Mouse (Mus musculus): Measurements from ENCODE around the gene Dupd1.
"Not testable (repeated sequence)": the region's sequence is repeated elsewhere in the genome, so short reads cannot be mapped to it uniquely, and the experiment has no call there.

The Dupd1 gene

DNA sequence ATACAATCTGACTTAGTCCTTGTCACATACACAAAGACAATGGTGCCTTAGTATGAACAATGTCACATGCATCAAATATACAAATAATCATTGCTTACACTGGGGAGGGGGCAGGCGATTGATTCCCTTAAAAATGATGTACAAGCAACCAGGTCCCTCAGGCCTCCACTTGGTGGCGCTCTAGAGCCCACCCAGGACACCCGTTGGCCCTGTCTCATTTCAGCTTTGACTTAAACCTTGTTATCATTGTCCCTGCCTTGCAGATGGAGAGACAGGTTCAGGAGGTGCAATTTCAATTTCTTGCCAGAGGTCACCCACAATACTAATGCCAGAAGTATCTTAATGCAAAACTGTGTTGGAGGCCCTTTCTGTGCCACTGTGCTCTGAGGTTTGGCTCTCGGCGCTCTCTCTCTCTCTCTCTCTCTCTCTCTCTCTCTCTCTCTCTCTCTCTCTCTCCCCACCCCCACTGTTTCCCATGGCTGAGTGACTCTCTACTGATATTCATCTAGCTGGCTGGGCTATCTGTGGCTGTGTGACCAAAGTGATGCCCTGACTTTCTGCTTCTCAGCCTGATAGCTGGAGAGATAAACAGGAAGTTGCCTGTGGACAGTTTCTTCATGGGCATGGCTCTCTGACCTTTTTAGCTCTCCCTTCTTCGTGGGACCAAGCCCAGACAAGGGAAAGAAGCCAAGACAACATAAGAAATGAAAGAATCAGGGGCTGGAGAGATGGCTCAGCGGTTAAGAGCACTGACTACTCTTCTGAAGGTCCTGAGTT, 35.7 kb downstream of the Dupd1 start:
- peak; percentile 65 to 87 for DNase-seq (ENCODE audit: inconsistent age in 2 of 2, low spot score in 1 of 2)

- no peak for DNase-seq (ENCODE audit: inconsistent age in 2 of 2, low spot score in 1 of 2)
Observed at GRCm38 (mm10) chr14:21676223-21676622, 38.2 kb downstream of the Dupd1 start.

DNA sequence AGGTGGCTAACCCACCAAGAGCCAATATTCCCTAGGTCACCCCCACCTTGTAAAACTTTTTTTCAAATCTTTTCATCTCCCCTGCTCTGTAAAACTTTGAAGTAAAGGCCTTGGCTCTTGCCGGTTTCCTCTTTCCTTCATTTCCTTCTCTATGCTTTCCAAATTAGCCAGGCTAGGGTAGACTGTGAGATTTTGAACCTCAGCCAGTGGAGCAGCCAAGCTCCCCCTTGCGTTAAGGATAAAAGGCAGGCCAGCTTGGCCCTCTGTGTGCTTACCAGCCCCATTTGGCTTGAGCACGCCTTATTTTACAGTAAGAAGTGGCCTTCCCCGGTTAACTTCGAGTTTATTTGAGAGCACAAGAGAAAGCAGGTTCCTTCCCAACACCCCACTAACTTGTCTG, 39.9 kb downstream of the Dupd1 start:
- DNase-seq (ENCODE audit: inconsistent age in 2 of 2, low spot score in 1 of 2) = no peak

GRCm38 (mm10) chr14:21673100-21673499, 41.3 kb downstream of the Dupd1 start:
- no peak for DNase-seq (ENCODE audit: inconsistent age in 2 of 2, low spot score in 1 of 2)

DNA sequence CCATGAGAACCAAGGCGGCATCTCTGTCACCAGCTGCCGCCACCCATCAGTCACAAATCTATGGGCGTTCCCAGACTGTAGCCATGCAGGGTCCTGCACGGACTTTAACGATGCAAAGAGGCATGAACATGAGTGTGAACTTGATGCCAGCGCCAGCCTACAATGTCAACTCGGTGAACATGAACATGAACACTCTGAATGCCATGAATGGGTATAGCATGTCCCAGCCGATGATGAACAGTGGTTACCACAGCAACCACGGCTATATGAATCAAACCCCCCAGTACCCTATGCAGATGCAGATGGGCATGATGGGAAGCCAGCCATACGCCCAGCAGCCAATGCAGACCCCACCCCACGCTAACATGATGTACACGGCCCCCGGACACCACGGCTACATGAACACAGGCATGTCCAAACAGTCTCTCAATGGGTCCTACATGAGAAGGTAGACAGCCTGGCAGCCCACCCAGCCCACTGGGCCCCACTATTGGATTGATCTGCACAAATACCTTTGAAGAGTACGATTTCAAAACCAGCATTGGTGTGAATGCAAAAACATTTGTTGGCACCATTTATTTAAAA, 43.9 kb downstream of the Dupd1 start:
- DNase-seq (ENCODE audit: inconsistent age in 2 of 2, low spot score in 1 of 2) = not testable (repeated sequence)

DNA sequence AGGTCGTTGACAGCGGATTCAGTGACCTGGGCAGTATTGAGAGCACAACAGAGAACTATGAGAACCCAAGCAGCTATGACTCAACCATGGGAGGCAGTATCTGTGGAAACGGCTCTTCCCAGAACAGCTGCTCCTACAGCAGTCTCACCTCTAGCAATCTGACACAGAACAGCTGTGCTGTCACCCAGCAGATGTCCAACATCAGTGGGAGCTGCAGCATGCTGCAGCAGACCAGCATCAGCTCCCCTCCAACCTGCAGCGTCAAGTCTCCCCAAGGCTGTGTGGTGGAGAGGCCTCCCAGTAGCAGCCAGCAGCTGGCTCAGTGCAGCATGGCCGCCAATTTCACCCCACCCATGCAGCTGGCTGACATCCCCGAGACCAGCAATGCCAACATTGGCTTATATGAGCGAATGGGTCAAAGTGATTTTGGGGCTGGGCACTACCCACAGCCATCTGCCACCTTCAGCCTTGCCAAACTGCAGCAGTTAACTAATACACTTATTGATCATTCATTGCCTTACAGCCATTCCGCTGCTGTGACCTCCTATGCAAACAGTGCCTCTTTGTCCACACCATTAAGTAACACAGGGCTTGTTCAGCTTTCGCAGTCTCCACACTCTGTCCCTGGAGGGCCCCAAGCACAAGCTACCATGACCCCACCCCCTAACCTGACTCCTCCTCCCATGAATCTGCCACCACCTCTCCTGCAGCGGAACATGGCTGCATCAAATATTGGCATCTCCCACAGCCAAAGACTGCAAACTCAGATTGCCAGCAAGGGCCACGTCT, 44.5 kb downstream of the Dupd1 start:
- no peak for DNase-seq (ENCODE audit: inconsistent age in 2 of 2, low spot score in 1 of 2)

DNA sequence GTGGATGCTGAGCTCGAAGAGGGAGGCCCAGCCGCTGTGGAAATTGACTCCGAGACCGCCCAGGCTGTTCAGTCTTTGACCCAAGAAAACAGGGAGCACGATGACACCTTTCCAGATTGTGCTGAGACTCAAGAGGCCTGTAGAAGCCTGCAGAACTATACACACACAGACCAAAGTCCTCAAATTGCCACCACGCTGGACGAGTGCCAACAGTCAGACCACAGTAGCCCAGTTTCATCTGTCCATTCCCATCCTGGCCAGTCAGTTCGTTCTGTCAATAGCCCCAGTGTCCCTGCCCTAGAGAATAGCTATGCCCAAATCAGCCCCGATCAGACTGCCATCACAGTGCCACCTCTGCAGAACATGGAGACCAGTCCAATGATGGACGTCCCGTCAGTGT, 45.2 kb downstream of the Dupd1 start:
- no peak for DNase-seq (ENCODE audit: inconsistent age in 2 of 2, low spot score in 1 of 2)

DNA sequence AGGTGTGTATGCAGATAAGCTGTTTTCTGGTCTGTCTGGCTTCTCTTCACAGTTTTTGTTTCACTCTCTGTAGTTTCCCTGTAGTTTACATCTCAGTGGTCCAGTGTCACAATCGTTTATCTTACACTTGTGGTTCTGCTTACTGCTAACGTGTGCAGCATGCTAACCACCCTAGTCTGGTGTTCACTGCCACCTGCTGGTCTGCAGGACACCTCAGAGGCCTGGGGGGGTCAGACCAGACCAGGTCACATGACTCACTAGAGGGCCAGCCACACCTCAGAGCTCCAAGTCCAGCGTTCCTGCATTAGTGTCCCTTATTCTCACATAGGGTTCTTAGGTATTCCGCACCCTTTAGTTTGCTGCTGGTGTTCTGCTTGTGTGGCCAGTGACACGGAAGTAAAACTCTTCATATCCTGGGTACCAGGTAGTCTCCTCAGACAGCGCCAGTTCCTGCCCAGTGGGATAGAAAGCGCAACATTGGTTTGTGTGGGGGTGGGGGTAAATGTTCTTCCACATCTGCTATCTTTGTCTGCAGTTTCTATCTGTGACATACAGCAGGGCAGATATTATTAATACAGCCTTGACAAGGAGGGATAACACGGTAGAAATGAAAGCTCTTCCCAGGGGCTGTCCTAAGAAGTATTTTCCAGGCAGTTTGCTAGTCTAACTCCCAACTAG, 51.8 kb downstream of the Dupd1 start:
- peak in 1 of 2 experiments; percentile 49 for DNase-seq (ENCODE audit: inconsistent age in 2 of 2, low spot score in 1 of 2)

- DNase-seq (ENCODE audit: inconsistent age in 2 of 2, low spot score in 1 of 2) = peak; percentile 38 to 80
Observed at GRCm38 (mm10) chr14:21659652-21660051, 54.7 kb downstream of the Dupd1 start.

DNA sequence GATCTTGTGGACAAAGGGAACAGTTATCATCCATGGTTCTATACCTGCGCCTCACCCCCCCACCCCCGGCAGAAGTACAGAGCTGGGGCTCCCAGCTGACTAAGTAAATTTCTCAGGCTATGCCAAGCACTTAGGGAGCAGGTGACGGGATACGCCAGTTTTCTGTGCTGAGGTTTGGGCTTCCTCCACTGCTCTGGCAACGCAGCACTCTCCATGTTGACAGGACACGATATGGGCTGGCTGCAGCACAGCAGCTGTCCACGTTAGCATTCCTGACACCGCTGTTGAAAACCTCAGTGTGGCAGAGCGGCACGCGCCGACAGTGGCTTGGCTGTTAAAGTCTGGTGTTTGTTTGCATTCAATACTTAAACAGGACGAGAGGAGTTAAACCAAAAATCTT, 55.2 kb downstream of the Dupd1 start:
- no peak for DNase-seq (ENCODE audit: inconsistent age in 2 of 2, low spot score in 1 of 2)

DNA sequence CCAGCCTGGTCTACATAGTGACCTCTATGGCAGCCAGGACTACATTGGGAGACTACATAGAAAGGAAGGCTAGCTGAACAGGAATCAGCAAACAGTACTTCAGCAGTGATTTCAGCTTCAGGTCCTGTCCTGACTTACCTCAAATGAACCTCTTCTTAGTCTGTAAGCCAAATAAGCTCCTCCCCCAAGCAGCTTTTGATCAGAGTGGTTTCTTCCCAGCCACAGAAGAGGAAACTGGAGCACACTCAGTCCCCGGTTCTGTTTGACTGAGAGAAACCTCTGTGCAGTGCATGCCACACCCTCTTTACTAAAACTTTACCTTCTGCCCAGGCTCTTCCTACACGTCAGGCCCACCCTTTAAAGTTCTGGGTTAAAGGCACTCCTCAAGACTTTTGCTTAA, 60.6 kb downstream of the Dupd1 start:
- no peak for DNase-seq (ENCODE audit: inconsistent age in 2 of 2, low spot score in 1 of 2)

DNA sequence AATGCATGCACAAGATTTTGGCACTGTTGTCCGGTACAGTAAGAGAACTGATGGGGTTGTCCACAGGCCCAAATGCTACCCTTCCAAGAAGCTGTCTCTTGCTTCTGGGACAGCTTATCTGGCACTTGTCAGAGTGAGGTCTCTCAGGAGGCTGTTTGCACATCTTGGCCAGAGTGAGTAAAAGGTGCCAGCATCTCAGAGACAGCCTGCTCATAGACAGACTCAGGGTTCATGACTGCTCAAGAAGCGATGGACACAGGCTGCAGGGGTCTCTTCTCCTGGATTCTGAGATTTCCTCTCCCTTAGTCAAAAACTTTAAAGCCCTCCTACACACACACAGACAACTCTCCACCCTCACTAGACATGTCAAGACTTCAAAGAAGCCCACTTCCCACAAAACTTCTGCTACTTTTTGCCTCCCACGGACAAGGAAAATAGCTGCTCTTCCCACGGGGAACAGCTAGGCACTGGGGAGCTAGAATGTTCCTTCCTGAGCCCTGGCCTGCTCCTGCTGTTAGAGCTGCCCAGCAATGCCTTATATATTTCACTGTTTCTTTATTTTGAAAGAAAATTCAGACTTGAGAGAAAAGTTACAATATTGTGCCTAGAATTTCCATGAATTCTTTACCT, 73.5 kb downstream of the Dupd1 start:
- DNase-seq (ENCODE audit: inconsistent age in 2 of 2, low spot score in 1 of 2) = no peak

DNA sequence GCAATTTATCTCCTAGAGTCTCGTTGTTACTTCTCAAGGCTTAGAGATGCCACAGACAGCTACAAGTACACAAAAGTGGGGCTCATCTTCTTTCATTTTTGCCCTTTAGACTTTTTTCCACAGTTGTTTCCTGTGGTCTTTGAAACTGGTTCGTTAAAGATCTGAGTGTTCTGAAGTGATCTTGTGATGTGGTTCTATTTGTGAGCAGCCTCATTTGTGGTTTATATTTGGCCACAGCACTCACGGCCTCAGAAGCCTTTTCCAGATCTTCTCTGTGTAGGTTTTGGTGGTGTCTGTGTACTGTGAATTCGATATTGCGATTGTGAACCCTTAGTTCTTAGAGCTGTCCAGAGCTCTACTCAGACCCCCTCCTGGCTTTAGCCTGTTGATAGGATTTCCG, 77.8 kb downstream of the Dupd1 start:
- DNase-seq (ENCODE audit: inconsistent age in 2 of 2, low spot score in 1 of 2) = no peak

- DNase-seq (ENCODE audit: inconsistent age in 2 of 2, low spot score in 1 of 2) = no peak
Observed at GRCm38 (mm10) chr14:21631665-21632200, 82.6 kb downstream of the Dupd1 start.

Measured in adrenal gland, adult (tissue).